Mouse (Mus musculus) v-Abl transformed pro-B cells (cell line): ENCODE results near the gene Lrmda.

Source experiments
- in situ Hi-C, 2 experiments: fragments of 400-800 bp; cut with MboI; formaldehyde crosslinking; loops; one replicate each; pipeline ENCODE4 v1.15.1; 2025; ENCODE audit not compliant: unreplicated experiment in 2 of 2

Gene Lrmda

GRCm38 (mm10) chr14:22602308-22602707 is 582.8 kb downstream of the Lrmda start:
- in situ Hi-C loops = no loop called here

GRCm38 (mm10) chr14:22608599-22608998 is 589.1 kb downstream of the Lrmda start:
- in situ Hi-C loops = no loop called here

- in situ Hi-C loops = no loop called here
These were observed 590.0 kb downstream of the Lrmda start for GRCm38 (mm10) chr14:22609261-22610245.

- in situ Hi-C loops = no loop called here
These were observed 591.5 kb downstream of the Lrmda start for GRCm38 (mm10) chr14:22611011-22611410.

- in situ Hi-C loops = no loop called here
These were observed 600.7 kb downstream of the Lrmda start for GRCm38 (mm10) chr14:22620191-22620590.

- in situ Hi-C loops = no loop called here
These were observed 602.4 kb downstream of the Lrmda start for GRCm38 (mm10) chr14:22621941-22622340.

- in situ Hi-C loops = no loop called here
These were observed 607.8 kb downstream of the Lrmda start for GRCm38 (mm10) chr14:22627105-22627829.

- in situ Hi-C loops = no loop called here
These were observed 610.9 kb downstream of the Lrmda start for GRCm38 (mm10) chr14:22630361-22630867.

GRCm38 (mm10) chr14:22633612-22634011 is 614.1 kb downstream of the Lrmda start:
- in situ Hi-C loops = no loop called here

- in situ Hi-C loops = no loop called here
These were observed 624.0 kb downstream of the Lrmda start for GRCm38 (mm10) chr14:22643494-22643893.

GRCm38 (mm10) chr14:22647879-22648611 is 628.5 kb downstream of the Lrmda start:
- in situ Hi-C loops = no loop called here

- in situ Hi-C loops = no loop called here
These were observed 629.9 kb downstream of the Lrmda start for GRCm38 (mm10) chr14:22649411-22649911.

- in situ Hi-C loops = no loop called here
These were observed 630.8 kb downstream of the Lrmda start for GRCm38 (mm10) chr14:22649985-22650984.

- in situ Hi-C loops = no loop called here
These were observed 631.8 kb downstream of the Lrmda start for GRCm38 (mm10) chr14:22651131-22651952.

GRCm38 (mm10) chr14:22662496-22662895 is 643.0 kb downstream of the Lrmda start:
- in situ Hi-C loops = no loop called here

GRCm38 (mm10) chr14:22666437-22666836 is 646.9 kb downstream of the Lrmda start:
- in situ Hi-C loops = no loop called here

GRCm38 (mm10) chr14:22668302-22668701 is 648.8 kb downstream of the Lrmda start:
- in situ Hi-C loops = no loop called here

- in situ Hi-C loops = no loop called here
These were observed 649.2 kb downstream of the Lrmda start for GRCm38 (mm10) chr14:22668711-22669110.
